Mouse (Mus musculus): ENCODE results near the gene Btbd35f3. TPM values are rescaled to one million over a fixed set of nuclear protein-coding genes. Genes with fewer than 3 reads are reported as not detected.
"Not testable (repeated sequence)": the region's sequence is repeated elsewhere in the genome, so short reads cannot be mapped to it uniquely, and the experiment has no call there.

Gene Btbd35f3
- polyA plus RNA-seq (2015; fragmentation: Nextera tagmentation; extraction: Ambion mirVana), result not detected in 2 replicates

DNA sequence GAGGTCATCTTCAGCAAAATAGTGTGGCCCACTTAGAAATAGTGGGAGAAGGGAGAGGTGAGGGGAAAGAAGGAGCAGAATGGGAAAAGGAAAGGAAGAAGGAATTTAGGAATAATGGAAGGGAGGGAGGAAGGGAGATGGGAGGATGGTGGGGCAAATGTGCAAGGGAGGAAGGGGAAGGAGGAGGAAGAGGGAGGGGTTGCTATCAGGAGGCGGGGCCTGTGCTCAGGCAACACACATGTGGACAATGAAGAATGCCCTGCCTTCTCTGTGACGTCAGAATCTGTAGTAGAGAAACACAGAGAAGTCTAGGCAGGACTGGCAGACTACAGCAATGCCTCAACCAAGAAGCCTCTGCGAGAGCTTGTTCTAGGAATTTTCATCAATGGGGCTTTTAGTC, at the start of gene Btbd35f3:
Btbd35f3 (plus strand) TSS at position 301 of the 400 bp plus-strand sequence.
- no CpG with 5 or more reads among the region's 3 CpGs for WGBS
- ATAC-seq (ENCODE audit: insufficient read depth, low FRiP score, low read depth); H3K9ac ChIP-seq: not testable (repeated sequence)

More for the DNA sequence above, at the start of gene Btbd35f3:
- not testable (repeated sequence) for H3K4me1 ChIP-seq; H3K36me3 ChIP-seq; H3K4me2 ChIP-seq; H3K27me3 ChIP-seq (replicated peaks); H3K4me3 ChIP-seq (replicated peaks); H3K9me3 ChIP-seq; H3K27ac ChIP-seq

Other genes starting within 250 kb of the Btbd35f3 start
- gene Btbd35f16, start 80.7 kb upstream of the Btbd35f3 start, polyA plus RNA-seq (2015; fragmentation: Nextera tagmentation; extraction: Ambion mirVana), result not detected in 2 replicates
- not detected in 2 replicates for gene Btbd35f28, start 158.9 kb downstream of the Btbd35f3 start, polyA plus RNA-seq (2015; fragmentation: Nextera tagmentation; extraction: Ambion mirVana)

Data from stomach, embryonic 15.5 days (tissue).